Mouse (Mus musculus) heart, postnatal 0 days (tissue): Measurements from ENCODE around the gene Insc.

ENCODE experiments used
- CTCF ChIP-seq: IDR thresholded peaks from 2 replicates; pipeline ENCODE4 v1.5.1; 2016; ENCODE audit warnings: antibody characterized with exemption, control low read depth, low read depth
- EP300 ChIP-seq: IDR thresholded peaks from 2 replicates; pipeline ENCODE4 v1.6.1; 2016; ENCODE audit warnings: antibody characterized with exemption, low read depth

GRCm38 (mm10) chr7:114883602-114884001 lies 140.1 kb downstream of the Insc start:
- no peak for TF ChIP-seq CTCF
- TF ChIP-seq EP300 = no peak
